Mouse (Mus musculus) gastrocnemius, adult 8-10 months (tissue): ENCODE results near the gene Hexdc. TPM values are rescaled to one million over a fixed set of nuclear protein-coding genes. Genes with fewer than 3 reads are reported as not detected.
A peak's percentile ranks its signal among the peaks of the same experiment; 100 is the strongest.

Source experiments
- DNase-seq, 2 experiments: peaks; one replicate each; pipeline ENCODE4 v3.0.0; 2022; ENCODE audit warnings: low spot score in 2 of 2
- total RNA-seq, 4 experiments: library from RNA; stranded (reverse); gene quantifications; 2 replicates each; pipeline ENCODE4 v1.2.4; 2022

Gene Hexdc
- total RNA-seq, 4 experiments from 2014 or later: 7.2 to 9.4 (median 8.7) TPM

- DNase-seq: no peak
These were observed 24.1 kb downstream of the Hexdc start for GRCm38 (mm10) chr11:121228129-121229017.

DNA sequence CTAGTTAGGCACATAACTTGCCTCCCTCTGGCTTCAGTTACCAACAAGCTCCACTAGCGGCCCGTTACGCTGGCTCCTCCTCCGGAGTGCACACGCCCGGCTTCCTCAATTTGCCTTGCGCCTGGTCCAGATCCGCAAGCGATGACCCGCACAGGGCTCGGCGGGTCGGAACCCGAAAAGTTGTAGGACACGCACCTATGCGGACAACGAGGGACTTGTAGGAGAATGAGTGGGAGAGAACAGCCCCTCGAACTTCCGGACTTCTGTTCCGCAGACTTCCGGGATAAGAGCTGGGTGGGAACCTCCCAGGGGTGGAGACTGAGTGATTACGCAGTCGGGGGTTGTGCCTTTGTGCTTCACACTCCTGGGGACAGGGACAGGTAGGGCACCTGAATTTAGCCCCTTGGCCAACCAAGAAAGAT, 24.8 kb downstream of the Hexdc start, which contains the start of gene Cybc1:
Cybc1 (minus strand) TSS at position 305 of the 422 bp plus-strand sequence.
- DNase-seq: peak; percentile 44 to 60

DNA sequence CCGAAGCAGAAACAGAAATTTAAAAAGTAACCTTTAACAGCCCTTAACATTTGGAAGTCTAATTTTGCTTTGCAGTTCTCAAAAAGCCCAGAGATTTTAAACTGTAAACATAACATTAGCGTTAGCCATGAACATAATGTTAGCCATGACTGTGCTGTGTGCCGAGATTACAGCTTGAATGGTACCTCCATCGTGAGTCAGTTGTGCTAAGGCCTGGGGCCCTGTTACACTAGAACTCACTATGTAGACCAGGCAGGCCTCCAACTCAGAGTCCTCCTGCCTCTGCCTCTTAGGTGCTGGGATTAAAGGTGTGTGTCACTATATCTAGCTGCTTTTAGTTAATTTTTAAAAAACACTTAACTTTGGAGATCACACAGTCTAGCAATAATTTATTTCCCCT, 27.0 kb downstream of the Hexdc start:
- DNase-seq: no peak

DNA sequence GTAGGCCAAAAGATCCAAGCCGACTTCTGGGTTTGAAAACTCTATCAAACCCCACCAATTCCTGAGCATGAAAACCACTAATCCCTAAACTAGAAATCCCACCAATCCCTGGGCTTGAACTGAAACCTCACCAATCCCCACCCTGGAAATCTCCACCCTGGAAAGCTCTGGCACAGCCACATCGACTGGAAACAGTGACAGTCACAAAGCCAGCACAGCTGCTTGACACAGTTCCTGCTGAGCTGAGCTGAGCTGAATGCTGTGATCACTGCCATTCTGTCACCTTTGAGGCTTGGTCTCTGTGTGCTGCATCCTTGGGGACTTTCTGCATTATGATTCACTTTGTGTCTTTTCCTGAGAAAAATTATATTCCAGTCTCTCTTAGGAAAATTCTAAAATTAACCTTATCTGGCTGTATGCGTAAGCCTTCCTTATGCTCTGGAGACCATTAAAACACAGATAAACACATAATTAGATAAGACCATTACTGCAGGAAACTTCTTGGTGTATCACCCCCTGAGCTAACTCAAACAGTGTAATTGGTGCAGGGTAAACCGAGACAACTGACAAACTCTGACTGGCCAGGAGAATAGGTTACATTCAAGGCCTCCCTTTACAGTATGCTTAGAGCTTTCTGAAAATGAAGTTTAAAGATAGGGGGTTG, 27.5 kb downstream of the Hexdc start:
- no peak for DNase-seq

DNA sequence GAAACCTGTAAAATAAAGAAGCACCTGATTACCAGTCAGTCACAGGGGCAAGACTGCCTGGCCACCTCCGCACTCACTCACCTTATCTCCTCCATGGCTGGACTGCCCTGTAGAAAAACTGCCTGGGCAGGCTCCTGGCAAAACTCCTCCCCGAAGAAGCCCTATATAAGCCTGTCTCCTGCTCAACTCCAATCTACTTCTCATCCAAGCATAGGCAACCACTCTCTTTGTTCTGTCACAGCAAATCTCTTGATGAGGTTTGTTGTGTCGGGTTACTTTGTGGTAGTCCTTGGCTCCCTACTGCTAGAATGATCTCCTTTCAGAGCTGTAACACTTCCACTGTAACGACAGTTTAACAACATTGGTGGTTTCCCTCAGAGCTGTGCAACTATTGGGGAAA, 28.5 kb downstream of the Hexdc start:
- DNase-seq: no peak

DNA sequence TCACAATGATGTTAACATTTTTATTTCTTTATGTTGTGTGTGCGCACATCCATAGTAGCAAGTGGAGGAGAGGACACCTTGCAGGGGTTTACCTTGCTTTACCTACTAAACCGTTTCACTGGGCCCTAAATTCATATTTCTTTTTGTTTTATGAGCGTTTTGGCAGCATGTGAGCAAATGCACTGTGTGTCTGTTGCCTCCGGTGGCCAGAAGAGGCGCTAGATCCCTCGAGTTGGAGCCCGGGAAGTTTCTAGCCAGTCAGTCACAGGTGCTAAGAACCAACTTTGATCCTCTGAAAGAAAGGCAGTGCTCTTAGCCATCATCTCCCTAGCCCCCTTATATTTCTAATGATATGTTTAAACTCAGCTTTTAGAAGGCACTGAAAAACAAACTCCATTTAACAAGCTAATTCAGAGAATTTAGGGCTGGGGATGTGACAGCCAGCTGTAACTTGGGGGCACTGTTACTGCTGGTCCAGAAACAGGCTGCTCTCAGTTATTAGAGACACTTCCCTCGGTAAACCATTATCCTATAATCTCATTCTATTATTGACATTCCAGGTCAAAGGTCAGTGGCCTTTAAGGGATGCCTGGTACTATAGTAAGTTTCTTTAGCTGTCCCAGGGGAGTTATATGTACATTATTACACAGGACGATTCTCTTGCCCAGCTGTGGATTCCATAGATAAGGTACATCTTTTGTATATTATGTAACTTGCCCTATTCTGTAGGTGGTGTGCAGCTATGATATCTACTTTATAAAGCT, 31.4 kb downstream of the Hexdc start:
- no peak for DNase-seq

GRCm38 (mm10) chr11:121236564-121237344, 32.5 kb downstream of the Hexdc start, which contains the start of gene Narf:
Narf (plus strand) TSS chr11:121237253.
- peak; percentile 99 to 100 for DNase-seq

- DNase-seq: no peak
These were observed 33.3 kb downstream of the Hexdc start for GRCm38 (mm10) chr11:121237345-121238128.

- DNase-seq: no peak
These were observed 35.4 kb downstream of the Hexdc start for GRCm38 (mm10) chr11:121239669-121240068.

DNA sequence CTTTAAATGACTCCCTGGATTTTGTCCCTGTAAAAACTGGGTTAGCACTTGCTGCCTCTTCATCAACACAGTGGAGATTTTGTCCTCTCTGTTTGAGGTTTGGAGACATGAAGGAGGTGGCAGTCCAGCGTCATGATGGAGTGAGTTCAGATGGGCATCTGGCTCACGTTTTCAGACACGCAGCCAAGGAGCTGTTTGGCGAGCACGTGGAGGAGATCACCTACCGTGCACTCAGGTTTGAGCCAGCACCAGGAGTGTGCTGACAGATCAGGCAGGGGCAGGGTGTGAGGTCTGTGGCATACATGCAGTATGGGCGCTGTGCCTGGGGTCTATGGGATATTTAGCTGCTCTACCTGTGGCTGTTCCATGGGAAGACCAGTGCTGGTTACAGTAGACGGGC, 46.0 kb downstream of the Hexdc start:
- DNase-seq: no peak

GRCm38 (mm10) chr11:121259160-121260100, 55.2 kb downstream of the Hexdc start, which contains the start of gene Foxk2:
Foxk2 (plus strand) TSS chr11:121259990.
- DNase-seq: peak; percentile 76 to 88

GRCm38 (mm10) chr11:121260211-121260906, 56.1 kb downstream of the Hexdc start:
- DNase-seq: peak in 1 of 2 experiments; percentile 16

GRCm38 (mm10) chr11:121261074-121261473, 56.8 kb downstream of the Hexdc start:
- no peak for DNase-seq

Other genes with a start within 250 kb of the Hexdc start
- 10 to 100 TPM; 50.9 to 64.8 (median 53.1) TPM for gene Csnk1d, start 213.1 kb upstream of the Hexdc start, total RNA-seq
- not detected for gene Cd7, start 165.0 kb upstream of the Hexdc start, total RNA-seq
- gene Sectm1b, start 140.9 kb upstream of the Hexdc start, total RNA-seq: not detected
- not detected for gene Sectm1a, start 123.2 kb upstream of the Hexdc start, total RNA-seq
- gene Tex19.2, start 85.8 kb upstream of the Hexdc start, total RNA-seq: not detected
- gene Tex19.1, start 58.3 kb upstream of the Hexdc start, total RNA-seq: not detected
- gene Uts2r, start 44.2 kb upstream of the Hexdc start, total RNA-seq: 1 to 10 TPM; 1.1 to 1.5 (median 1.3) TPM
- 10 to 100 TPM; 10.2 to 13.4 (median 10.9) TPM for gene Ogfod3, start 278 bp downstream of the Hexdc start, total RNA-seq
- 1 to 10 TPM; 2.8 to 3.8 (median 3.6) TPM for gene Cybc1, start 24.9 kb downstream of the Hexdc start, total RNA-seq
- 100 to 1,000 TPM in 3 of 4 experiments, 10 to 100 TPM in 1; 92.0 to 138 (median 119) TPM for gene Narf, start 32.8 kb downstream of the Hexdc start, total RNA-seq
- gene Foxk2, start 55.6 kb downstream of the Hexdc start, total RNA-seq: 10 to 100 TPM; 26.8 to 32.9 (median 28.0) TPM
- gene Wdr45b, start 150.0 kb downstream of the Hexdc start, total RNA-seq: 10 to 100 TPM; 14.4 to 23.0 (median 19.3) TPM
- gene Rab40b, start 183.8 kb downstream of the Hexdc start, total RNA-seq: 10 to 100 TPM; 13.2 to 23.0 (median 18.9) TPM
- gene Fn3krp, start 217.0 kb downstream of the Hexdc start, total RNA-seq: 1 to 10 TPM; 3.3 to 4.2 (median 4.0) TPM
- gene Fn3k, start 230.5 kb downstream of the Hexdc start, total RNA-seq: 10 to 100 TPM; 20.4 to 25.6 (median 25.1) TPM
- gene Tbcd, start 247.5 kb downstream of the Hexdc start, total RNA-seq: 10 to 100 TPM; 11.7 to 16.0 (median 15.0) TPM